Mouse (Mus musculus) forebrain, embryonic 13.5 days (tissue): Measurements from ENCODE around the gene Vrk1. TPM values are rescaled to one million over a fixed set of nuclear protein-coding genes. Genes with fewer than 3 reads are reported as not detected.
A peak's percentile ranks its signal among the peaks of the same experiment; 100 is the strongest.

Experiments
- ATAC-seq: fragments of 200-750 bp; cut with Nextera tagmentation; 2 replicates; pipeline ENCODE4 v1.8.0; 2017
- H3K27ac ChIP-seq: fragments of 300-500 bp; sonication (generic); 2 replicates; pipeline ENCODE4 v1.5.1; 2015; ENCODE audit warnings: inconsistent platforms, mild to moderate bottlenecking, moderate library complexity
- H3K27me3 ChIP-seq: fragments of 300-500 bp; sonication (generic); 2 replicates; pipeline ENCODE4 v1.6.1; 2015; ENCODE audit warnings: mild to moderate bottlenecking, inconsistent platforms
- H3K36me3 ChIP-seq: fragments of 300-500 bp; sonication (generic); 2 replicates; pipeline ENCODE4 v1.6.1; 2015; ENCODE audit warnings: mild to moderate bottlenecking, inconsistent platforms; ENCODE audit not compliant: poor library complexity, severe bottlenecking
- H3K4me1 ChIP-seq: fragments of 300-500 bp; sonication (generic); 2 replicates; pipeline ENCODE4 v1.6.1; 2015; ENCODE audit warnings: inconsistent platforms
- H3K4me2 ChIP-seq: fragments of 300-500 bp; sonication (generic); 2 replicates; pipeline ENCODE4 v1.6.1; 2015; ENCODE audit warnings: inconsistent platforms, mild to moderate bottlenecking, moderate library complexity
- H3K4me3 ChIP-seq: fragments of 300-500 bp; sonication (generic); 2 replicates; pipeline ENCODE4 v1.5.1; 2015; ENCODE audit warnings: mild to moderate bottlenecking, inconsistent platforms
- H3K9ac ChIP-seq: fragments of 300-500 bp; sonication (generic); 2 replicates; pipeline ENCODE4 v1.6.1; 2015; ENCODE audit warnings: mild to moderate bottlenecking, inconsistent platforms
- H3K9me3 ChIP-seq: fragments of 300-500 bp; sonication (generic); replicated peaks from 2 replicates; pipeline ENCODE4 v1.6.1; 2016; ENCODE audit warnings: inconsistent platforms
- WGBS: fragments of 180-500 bp; shearing (Covaris S2); methylation state at CpG from one replicate; pipeline ENCODE4 v1.1.7; 2015; 5-methylcytosine and 5-hydroxymethylcytosine counted together
- polyA plus RNA-seq: library from polyadenylated mRNA; unstranded; fragments of >200 nt; fragmentation: Nextera tagmentation; extraction: Ambion mirVana; gene quantifications from 2 replicates; pipeline ENCODE4 v1.2.1, GENCODE M21; 2015

The Vrk1 gene
- polyA plus RNA-seq, 1 experiment from 2014 or later, result 98.6 TPM

GRCm38 (mm10) chr12:106006218-106006617 lies 3.8 kb upstream of the Vrk1 start:
- no peaks in the 10 kb centered on the region for H3K9me3 ChIP-seq
- 88% methylated on average over 6 of the region's 6 CpGs for WGBS
- no peak for ATAC-seq
- no peak overlapping the region for H3K4me2 ChIP-seq
- no peak overlapping the region for H3K4me3 ChIP-seq
- no peaks in the 10 kb centered on the region for H3K36me3 ChIP-seq
- peaks cover 14% of the 10 kb centered on the region for H3K4me1 ChIP-seq
- H3K9ac ChIP-seq, result no peak overlapping the region
- H3K27me3 ChIP-seq, result no peaks in the 10 kb centered on the region
- no peak overlapping the region for H3K27ac ChIP-seq

- no peak for ATAC-seq
- Histone ChIP-seq H3K4me3 (no peak overlapping the region), H3K9ac (no peak overlapping the region), H3K27ac (no peak overlapping the region), H3K4me1 (peaks cover 18% of the 10 kb centered on the region), H3K9me3 (no peaks in the 10 kb centered on the region), H3K27me3 (no peaks in the 10 kb centered on the region), H3K4me2 (no peak overlapping the region), H3K36me3 (no peaks in the 10 kb centered on the region)
- WGBS, result 92% methylated on average over 22 of the region's 22 CpGs
Observed at GRCm38 (mm10) chr12:106008348-106009050, 1.5 kb upstream of the Vrk1 start.

GRCm38 (mm10) chr12:106009122-106009870 lies 732 bp upstream of the Vrk1 start:
- peak; percentile 8; the same call in 1 of the 2 replicates for ATAC-seq
- peak overlapping the region; percentile 51; the same call in 1 of the 2 replicates for H3K9ac ChIP-seq
- WGBS, result 82% methylated on average over 12 of the region's 12 CpGs

DNA sequence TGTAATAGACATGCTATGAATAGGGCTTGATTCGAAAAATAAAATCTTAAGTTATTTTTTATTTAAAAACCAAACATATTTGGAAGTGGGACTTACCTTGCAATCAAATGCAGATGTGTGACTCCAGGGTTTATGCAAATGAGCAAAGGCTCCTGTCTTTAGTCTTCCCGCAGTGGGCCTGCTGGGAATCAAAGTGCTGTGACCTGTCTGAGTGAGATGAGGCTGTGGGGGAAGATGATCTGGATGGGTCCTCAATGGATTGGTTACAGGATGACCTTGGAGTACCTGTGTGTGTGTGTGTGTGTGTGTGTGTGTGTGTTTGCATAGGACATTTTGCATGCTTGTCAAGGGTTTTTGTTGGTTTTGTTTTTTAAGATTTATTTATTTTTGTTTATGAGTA lies 2.1 kb downstream of the Vrk1 start:
- Histone ChIP-seq H3K4me2 (no peak overlapping the region), H3K4me1 (peaks cover 25% of the 10 kb centered on the region), H3K9me3 (no peaks in the 10 kb centered on the region), H3K36me3 (no peaks in the 10 kb centered on the region), H3K9ac (no peak overlapping the region), H3K4me3 (no peak overlapping the region), H3K27me3 (no peaks in the 10 kb centered on the region), H3K27ac (no peak overlapping the region)
- WGBS, result 82% methylated on average over 2 of the region's 2 CpGs
- ATAC-seq, result no peak

More at GRCm38 (mm10) chr12:106009122-106009870, 732 bp upstream of the Vrk1 start:
- Histone ChIP-seq H3K27me3 (no peaks in the 10 kb centered on the region), H3K4me2 (peak overlapping the region; percentile 88), H3K4me1 (peaks cover 18% of the 10 kb centered on the region), H3K36me3 (no peaks in the 10 kb centered on the region), H3K27ac (no peak overlapping the region), H3K4me3 (peak overlapping the region; percentile 96), H3K9me3 (no peaks in the 10 kb centered on the region)

DNA sequence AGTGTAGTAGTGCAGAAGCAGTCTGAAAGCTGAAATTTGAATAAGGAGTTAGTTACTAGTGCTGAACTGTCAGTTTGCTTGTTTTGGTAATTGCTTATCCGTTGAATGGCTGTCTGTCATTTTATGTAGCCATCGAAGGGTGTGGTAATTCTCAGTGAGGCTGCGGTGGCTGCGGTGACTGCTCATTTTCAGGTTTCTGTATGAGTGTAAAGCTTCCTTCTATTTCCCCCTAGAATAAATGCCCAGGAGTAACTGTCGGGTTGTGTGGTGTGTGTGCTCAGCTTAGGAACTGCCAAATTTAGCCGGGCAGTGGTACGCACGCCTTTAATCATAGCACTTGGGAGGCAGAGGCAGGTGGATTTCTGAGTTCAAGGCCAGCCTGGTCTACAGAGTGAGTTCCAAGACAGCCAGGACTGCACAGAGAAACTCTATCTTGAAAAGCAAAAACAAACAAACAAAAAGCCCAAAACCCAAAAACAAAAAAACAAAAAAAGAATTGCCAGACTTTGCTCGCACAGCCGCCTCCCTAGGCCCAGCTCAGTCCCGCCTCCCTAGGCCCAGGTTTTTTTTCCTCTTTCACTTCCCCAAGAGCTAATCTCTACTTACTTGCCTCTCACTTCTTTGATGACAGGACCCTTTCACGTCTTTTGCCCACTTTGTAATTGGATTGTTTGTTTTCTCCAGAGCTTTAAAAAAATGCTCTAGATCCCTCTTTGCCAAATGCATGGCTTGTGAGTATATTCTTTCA lies 6.4 kb downstream of the Vrk1 start:
- no peak overlapping the region for H3K4me2 ChIP-seq
- no peak overlapping the region for H3K4me3 ChIP-seq
- H3K9me3 ChIP-seq, result no peaks in the 10 kb centered on the region
- WGBS, result 72% methylated on average over 12 of the region's 12 CpGs
- peaks cover 30% of the 10 kb centered on the region for H3K4me1 ChIP-seq
- H3K9ac ChIP-seq, result no peak overlapping the region
- ATAC-seq, result no peak
- H3K27ac ChIP-seq, result no peak overlapping the region
- H3K36me3 ChIP-seq, result no peaks in the 10 kb centered on the region
- H3K27me3 ChIP-seq, result no peaks in the 10 kb centered on the region

- ATAC-seq, result peak; percentile 75
- Histone ChIP-seq H3K4me3 (no peak overlapping the region), H3K9me3 (no peaks in the 10 kb centered on the region), H3K36me3 (no peaks in the 10 kb centered on the region), H3K9ac (no peak overlapping the region), H3K27me3 (no peaks in the 10 kb centered on the region), H3K27ac (peak overlapping the region; percentile 73), H3K4me2 (no peak overlapping the region), H3K4me1 (peaks cover 30% of the 10 kb centered on the region)
- WGBS, result 73% methylated on average over 4 of the region's 4 CpGs
Observed at GRCm38 (mm10) chr12:106020063-106020462, 10.0 kb downstream of the Vrk1 start.

- ATAC-seq, result no peak
- Histone ChIP-seq H3K27me3 (no peaks in the 10 kb centered on the region), H3K4me2 (no peak overlapping the region), H3K9me3 (no peaks in the 10 kb centered on the region; the same call in 1 of the 2 replicates), H3K4me3 (no peak overlapping the region), H3K27ac (no peak overlapping the region), H3K36me3 (peaks cover 14% of the 10 kb centered on the region), H3K9ac (no peak overlapping the region), H3K4me1 (peaks cover 24% of the 10 kb centered on the region)
- WGBS, result 93% methylated on average over 9 of the region's 9 CpGs
Observed at GRCm38 (mm10) chr12:106023652-106024051, 13.6 kb downstream of the Vrk1 start.

DNA sequence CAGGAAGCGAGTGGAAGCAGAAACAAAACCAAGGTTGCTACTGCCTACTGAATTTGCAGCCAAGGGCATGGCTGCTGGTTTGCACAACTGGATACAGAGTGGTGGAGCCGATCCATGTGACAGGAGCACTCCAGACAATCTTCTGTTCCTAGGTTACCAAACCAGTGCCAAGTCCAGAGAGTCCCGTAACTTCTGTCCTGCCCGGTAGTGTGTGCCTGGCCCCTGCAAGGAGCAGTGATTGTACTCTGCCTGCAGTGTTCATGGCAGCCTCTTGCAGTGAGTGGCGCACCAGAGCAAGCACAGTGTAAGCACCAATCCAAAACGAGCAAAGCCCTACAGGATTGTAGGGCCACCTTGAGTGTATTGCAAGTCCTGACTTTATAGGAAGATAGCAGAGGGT lies 15.4 kb downstream of the Vrk1 start:
- Histone ChIP-seq H3K9me3 (no peaks in the 10 kb centered on the region; the same call in 1 of the 2 replicates), H3K27ac (no peak overlapping the region; the same call in 1 of the 2 replicates), H3K4me3 (no peak overlapping the region), H3K9ac (no peak overlapping the region), H3K36me3 (peaks cover 17% of the 10 kb centered on the region), H3K27me3 (no peaks in the 10 kb centered on the region), H3K4me2 (no peak overlapping the region), H3K4me1 (peaks cover 20% of the 10 kb centered on the region)
- no peak for ATAC-seq
- 80% methylated on average over 6 of the region's 6 CpGs for WGBS

GRCm38 (mm10) chr12:106026385-106027134 lies 16.5 kb downstream of the Vrk1 start:
- Histone ChIP-seq H3K27me3 (no peaks in the 10 kb centered on the region), H3K9me3 (no peaks in the 10 kb centered on the region; the same call in 1 of the 2 replicates), H3K4me3 (no peak overlapping the region), H3K27ac (no peak overlapping the region), H3K4me2 (no peak overlapping the region), H3K36me3 (peaks cover 17% of the 10 kb centered on the region), H3K9ac (no peak overlapping the region), H3K4me1 (peaks cover 20% of the 10 kb centered on the region)
- ATAC-seq, result no peak
- WGBS, result 80% methylated on average over 16 of the region's 16 CpGs

DNA sequence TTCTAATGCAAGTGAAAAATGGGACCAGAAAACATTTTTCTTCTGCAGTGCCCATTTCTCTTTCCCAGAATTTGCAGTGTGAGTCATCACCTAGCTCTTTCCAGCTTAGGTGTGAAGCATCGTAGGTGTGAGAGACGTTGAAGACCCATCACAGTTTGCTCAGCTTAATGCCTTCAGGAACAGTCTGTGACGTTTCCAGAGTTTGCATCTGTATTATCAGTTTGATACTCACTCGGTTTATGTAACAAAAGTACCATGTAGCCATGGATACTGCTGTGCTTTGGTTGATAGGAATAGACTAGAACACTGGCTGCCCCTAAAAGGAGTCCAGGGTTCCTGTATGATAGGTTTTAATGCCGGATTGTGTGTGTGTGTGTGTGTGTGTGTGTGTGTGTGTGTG lies 17.3 kb downstream of the Vrk1 start:
- H3K9ac ChIP-seq, result no peak overlapping the region
- H3K4me2 ChIP-seq, result no peak overlapping the region
- ATAC-seq, result no peak
- no peak overlapping the region for H3K27ac ChIP-seq
- WGBS, result 91% methylated on average over 5 of the region's 5 CpGs
- H3K36me3 ChIP-seq, result peaks cover 17% of the 10 kb centered on the region
- no peaks in the 10 kb centered on the region; the same call in 1 of the 2 replicates for H3K9me3 ChIP-seq
- no peaks in the 10 kb centered on the region for H3K27me3 ChIP-seq
- peaks cover 17% of the 10 kb centered on the region for H3K4me1 ChIP-seq
- H3K4me3 ChIP-seq, result no peak overlapping the region

- WGBS, result 86% methylated on average over 2 of the region's 2 CpGs
- Histone ChIP-seq H3K9me3 (no peaks in the 10 kb centered on the region; the same call in 1 of the 2 replicates), H3K4me2 (no peak overlapping the region), H3K9ac (no peak overlapping the region), H3K4me3 (no peak overlapping the region), H3K27ac (no peak overlapping the region), H3K27me3 (no peaks in the 10 kb centered on the region), H3K4me1 (peaks cover 17% of the 10 kb centered on the region), H3K36me3 (peaks cover 17% of the 10 kb centered on the region)
- ATAC-seq, result no peak
Observed at GRCm38 (mm10) chr12:106029582-106029981, 19.6 kb downstream of the Vrk1 start.
